Mouse (Mus musculus): ENCODE data around the gene Asb12.
"Not testable (repeated sequence)": the region's sequence is repeated elsewhere in the genome, so short reads cannot be mapped to it uniquely, and the experiment has no call there.

Asb12 gene

DNA sequence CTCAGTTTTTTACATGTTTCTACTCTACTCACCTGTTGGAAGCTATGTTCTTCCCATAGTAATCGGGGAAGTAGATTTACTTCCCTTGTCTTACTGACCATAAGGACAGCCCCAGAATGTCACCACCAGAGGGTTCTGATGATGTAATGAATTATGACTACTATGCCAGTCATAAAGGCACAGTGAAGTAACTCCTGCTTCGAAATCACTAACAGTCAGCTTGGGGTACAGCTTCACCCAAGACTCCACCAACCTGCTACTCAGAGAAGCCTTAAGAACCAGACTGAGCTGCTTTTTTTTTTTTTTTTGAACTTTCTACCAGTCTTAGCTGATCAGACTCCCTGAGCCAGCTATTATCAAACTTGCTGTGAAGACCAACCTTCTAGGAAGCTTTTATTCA lies at the start of gene Asb12, which contains the start of gene Pfn5:
Asb12 (minus strand) TSS at position 101 of the 400 bp plus-strand sequence.
Pfn5 (plus strand) TSS at position 218 of the 400 bp plus-strand sequence.
- DNase-seq: no peak

DNA sequence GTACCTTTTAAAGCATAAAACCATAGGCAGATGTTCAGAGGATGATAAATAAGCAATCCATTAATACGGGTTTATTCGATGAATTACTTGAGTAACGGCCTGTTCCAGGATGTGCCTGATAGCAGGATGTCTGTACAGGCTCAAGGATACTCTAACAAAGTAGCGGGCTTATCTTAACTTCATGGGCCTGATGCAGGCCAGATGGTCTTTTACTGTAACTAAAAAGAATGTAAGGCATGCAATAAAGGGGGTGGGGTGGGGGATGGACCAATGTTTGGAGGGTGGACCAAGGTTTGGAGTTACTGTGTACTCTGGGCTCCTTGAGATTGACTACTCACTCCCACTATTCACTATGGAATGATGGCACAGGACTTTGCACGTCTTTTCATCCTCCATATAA lies 42.8 kb upstream of the Asb12 start:
- no peak for DNase-seq

DNA sequence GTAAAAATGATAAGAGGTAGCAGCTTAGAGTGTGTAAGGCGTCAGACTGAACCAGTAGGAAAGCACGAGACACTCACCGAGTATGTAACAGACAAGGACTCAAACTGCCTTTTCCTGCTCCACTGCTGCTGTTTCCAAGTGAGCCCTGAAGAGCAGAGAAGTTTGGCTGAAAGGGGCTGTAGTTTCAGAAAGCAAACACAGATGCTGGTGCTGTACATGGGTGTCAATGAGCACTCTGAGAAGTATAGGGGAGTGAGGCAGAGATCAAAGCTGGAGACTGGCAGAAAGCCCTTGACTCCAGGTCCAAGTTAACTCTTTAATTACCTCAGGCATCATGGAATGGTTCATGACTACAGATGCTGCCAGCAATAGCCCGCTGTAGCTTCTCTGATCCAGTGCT lies 3.5 kb downstream of the Asb12 start:
- DNase-seq: no peak

DNA sequence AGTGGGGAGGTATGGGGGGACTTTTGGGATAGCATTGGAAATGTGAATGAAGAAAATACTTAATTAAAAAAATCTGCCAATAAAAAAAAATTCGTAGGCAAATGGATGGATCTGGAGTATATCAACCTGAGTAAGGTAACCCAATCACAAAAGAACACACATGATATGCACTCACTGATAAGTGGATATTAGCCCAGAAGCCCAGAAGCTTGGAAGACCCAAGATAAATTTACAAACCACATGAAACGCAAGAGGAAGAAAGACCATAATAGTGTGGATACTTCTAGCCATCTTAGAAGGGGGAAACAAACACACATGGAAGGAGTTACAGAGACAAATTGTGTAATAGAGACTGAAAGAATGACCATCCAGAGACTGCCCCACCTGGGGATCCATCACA lies 22.3 kb downstream of the Asb12 start:
- not testable (repeated sequence) for DNase-seq

DNA sequence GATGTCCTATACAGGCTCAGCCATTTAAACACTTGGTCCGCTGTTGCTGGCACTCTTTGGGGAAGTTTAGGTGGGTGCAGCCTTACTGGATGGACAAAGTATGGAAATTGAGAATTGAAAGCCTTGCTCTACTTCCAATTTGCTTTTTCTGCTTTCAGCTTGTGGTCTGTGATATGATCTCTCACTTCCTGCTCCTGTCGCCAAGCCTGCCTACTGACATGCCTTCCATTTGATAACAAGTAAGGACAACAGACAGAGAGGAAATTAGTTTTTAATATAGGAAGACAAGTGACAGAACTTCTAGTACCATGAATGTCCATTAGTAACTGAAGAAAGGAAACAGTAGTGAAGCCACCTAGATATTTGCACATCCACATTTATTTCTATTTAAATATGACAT lies 32.6 kb downstream of the Asb12 start:
- no peak for DNase-seq

DNA sequence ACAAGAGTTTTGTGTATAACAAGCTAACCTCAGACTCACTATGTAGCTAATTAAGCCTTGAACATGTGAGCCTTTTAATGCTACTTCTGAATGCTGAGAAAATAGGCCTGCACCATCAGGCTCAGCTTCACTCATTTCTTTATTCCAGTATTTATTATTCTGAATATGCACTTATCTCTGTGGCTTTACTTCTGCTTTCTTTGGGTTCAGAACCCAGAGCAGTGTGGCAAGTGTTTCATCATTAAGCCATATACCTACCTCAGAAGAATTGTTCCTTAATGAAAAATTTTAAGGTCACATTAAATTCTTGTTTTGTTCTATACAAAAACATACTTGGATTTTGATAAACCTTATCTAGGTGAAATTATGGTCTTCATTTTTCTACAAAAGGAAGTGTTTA lies 33.9 kb downstream of the Asb12 start:
- no peak for DNase-seq

DNA sequence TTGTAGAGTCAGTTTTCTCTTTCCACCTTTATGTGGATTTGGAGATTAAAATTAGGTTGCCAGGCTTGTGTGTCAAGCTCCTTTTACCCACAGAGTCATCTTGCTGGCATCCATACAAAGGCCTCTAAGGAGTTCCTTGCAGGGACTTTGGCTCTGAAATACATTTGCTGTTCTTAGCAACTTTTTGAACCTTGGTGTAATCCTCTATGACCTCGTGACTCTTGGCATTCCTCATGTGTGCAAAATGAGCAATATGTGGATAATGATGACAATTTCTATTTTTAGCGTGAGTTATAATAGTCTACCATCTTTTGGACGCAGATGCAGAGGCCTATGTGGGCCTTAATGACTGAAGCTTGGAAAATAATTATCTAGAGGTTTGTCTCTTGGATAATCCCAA lies 100.6 kb downstream of the Asb12 start:
- no peak for DNase-seq

DNA sequence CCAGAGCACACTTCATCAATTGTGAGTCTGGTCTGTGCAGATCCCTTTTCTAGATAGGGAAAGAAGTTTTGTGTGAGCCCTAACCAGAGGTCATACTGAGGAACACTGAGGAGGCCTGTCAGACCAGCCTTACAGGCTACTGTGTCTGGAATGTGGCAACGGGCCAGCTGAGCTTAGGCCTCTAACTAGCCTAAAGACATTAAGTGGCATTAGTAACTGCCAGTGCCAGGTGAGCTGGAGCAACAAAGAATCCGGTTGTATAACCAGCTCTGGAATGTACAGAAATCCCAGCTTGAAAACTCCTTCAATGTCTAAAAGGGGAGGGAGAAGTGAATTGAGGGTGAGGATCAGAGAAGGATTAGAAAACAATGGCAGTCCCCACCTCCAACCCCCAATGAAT lies 111.9 kb downstream of the Asb12 start:
- DNase-seq: peak; percentile 5

DNA sequence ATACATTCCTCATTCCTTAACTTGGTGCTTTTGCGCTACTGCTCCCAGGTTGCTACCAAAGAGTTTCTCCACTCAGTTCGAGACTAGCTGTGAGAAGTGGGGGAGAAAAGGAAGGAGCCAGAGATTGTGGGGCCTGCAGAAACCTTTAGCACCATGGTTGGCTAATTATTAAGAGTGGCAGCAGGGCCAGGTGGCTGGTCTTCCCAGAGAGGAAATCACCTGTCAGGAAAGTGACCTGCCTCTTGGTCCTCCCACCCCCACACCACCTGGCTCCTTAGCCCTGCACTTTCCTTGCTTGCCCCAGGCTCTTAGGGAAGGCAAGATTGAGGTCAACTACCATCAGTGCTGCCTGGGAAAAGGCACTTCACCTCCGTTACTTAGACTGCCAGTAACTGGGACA lies 112.6 kb downstream of the Asb12 start:
- no peak for DNase-seq

DNA sequence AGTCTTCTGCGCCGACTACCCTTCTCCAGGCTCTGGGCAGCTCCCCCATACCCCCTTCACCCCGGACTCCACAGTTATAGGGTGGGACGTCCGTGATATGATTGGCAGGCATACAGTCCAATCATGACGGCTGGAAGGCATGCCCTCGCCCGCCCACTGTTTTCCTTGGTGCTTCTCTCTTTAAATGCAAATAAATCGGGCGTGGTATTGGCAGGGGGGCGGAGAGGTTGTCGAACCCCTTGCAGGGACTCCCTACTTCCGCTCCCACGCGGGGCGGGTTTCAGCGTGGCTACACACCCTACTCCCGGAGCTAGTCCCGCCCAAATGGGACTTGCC lies 113.0 kb downstream of the Asb12 start, which contains the start of gene Amer1:
Amer1 (minus strand) TSS at position 97 of the 336 bp plus-strand sequence.
- DNase-seq: peak; percentile 93

DNA sequence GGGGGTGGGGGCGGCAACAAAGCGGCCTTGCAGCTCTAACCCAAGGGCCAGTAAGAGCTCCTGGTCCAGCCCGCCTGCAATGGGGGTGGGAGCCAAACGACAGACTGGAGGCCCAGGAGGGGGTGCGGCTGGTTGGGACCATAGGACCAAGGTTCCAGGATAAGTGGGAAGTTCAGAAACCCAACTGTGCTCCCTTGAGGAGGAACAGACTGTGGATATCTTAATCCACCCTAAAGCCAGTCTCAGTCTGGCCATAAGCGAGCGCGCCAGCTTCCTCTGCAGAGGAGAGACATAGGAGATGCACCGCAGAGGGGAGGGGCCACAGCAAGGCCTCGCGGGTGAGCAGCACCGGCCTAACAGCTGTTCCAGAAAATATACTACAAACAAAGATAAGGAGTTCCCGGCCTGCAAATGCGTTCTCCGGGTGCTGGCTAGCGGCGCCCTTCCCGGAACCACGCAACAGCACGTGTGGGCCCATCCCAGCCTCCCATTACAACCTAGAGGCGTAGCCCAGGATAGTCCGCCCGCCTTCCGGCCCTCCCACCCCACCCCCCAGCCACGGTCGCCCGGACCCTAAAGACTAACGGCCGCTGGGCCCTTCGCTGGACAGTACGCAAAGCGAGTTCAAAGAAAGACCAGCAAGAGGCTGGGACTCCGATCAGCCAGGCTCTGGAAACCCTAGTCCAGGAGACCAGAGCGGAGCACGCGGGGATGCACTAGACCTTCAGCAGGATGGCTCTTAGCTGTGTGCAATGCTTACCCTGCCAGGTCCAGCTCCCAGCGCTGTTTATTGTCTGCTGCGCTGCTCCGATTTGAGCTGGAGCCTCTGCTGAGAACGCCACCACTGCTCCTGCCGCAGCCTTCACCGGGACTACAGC lies 113.7 kb downstream of the Asb12 start:
- peak; percentile 67 for DNase-seq

DNA sequence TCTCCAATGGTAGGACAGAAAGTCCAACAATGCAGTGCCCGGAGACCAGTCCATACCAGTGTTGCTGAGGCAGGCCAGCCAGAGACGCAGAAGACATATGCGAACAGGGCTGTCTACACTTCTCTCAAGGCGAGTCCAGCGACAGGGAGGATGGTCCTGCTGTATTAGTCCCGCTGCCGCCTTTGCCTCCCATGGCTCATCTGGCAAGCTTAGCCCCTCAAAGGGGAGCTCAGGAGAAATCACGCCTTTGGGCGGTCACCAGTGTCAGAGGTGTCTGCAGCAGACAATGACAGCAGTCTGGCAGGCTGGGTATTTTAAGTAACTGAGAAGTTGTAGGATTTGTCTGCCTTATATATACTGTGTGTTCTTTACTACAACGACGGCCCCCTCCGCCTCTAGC lies 114.4 kb downstream of the Asb12 start:
- DNase-seq: peak; percentile 26

DNA sequence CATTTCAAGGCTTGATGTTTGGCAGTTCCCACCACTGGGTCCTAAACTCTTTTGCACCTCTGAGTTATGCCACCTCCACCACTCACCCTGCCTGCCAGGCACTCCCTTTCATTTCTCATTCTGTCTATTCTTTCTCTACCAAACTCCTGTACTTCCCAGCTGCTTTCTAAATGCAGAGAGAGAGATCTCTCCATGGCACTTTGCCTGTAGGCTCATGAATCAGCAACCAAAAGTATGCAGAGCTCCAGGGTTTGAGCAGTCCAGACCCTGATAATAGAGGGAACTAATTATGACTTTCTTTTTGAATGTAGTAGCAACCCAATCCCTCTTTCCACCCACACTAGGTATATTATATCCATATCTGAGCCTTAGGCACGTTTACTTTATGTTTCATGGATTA lies 115.5 kb downstream of the Asb12 start:
- no peak for DNase-seq

DNA sequence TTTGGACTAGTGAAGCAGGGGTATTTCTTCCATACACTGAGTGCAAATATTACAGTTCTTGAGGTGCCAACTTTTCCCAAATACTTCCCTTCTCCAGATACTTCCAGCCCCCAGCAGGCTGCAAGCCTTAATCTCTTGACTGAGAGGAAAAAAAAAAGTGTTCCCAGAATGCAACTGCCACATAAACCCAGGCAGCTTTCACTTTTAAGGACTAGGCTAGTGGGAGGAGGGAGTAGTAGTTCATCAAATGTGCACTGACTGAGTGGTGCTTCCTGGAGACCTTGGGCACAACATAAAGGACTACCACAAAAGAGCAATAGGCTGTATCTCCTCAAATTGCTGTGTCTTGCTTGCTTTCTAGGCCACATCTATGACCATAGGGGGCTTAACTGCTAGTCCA lies 116.5 kb downstream of the Asb12 start:
- peak; percentile 1 for DNase-seq

DNA sequence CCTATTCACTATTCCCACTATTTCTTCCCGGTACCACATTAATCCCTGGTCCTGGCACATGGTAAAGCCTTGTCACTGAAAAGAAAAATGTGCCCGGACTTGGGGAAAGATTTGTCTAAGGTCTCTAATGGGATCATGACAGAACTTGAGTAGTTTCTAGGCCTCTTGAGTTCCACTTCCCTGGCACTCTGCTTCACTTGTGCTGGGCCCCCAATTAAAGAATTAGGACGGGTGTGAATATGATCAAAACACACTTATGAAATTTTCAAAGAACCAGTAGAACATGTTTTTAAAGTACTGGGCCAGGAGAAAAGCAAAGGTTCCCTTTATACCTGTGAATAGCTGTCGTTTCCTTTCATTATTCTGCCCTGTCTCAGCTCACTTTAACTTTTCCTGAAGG lies 119.3 kb downstream of the Asb12 start:
- DNase-seq: no peak

DNA sequence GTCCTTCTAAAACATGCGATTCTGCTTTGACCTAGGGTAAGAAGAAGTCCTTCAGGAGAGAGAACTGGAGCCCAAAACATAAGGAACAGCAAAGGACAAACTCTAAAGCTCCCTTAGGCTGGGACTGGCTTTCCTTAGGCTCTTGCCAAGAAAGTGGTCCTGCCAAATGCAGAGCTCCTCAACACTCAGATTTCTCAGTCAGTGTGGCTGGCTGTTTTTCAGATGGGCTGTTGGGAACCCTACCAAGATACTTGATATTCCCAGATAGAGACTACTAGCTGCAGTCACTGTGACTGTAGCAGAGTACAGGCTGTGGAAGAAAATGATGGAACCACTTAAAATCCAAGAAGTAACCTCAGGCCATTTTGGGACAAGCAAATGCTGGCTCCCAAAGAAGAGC lies 120.6 kb downstream of the Asb12 start:
- DNase-seq: no peak
